Mouse (Mus musculus) midbrain, embryonic 15.5 days (tissue): ENCODE measurements around the gene Flna. TPM values are rescaled to one million over a fixed set of nuclear protein-coding genes. Genes with fewer than 3 reads are reported as not detected.

Experiments used
- microRNA-seq: library from miRNA; unstranded; fragments of <30 nt; microRNA quantifications from one replicate; pipeline ENCODE4, GENCODE M21; 2016
- polyA plus RNA-seq: library from polyadenylated mRNA; unstranded; fragments of >200 nt; fragmentation: Nextera tagmentation; extraction: Ambion mirVana; gene quantifications from 2 replicates; pipeline ENCODE4 v1.2.1, GENCODE M21; 2015

The Flna gene
- polyA plus RNA-seq, 1 experiment from 2014 or later = 92.6 TPM

Small RNA genes within 50 kb of the gene (microRNA-seq; reads per million reads assigned to microRNA genes)
- not detected for gene Mir7091

Other genes starting within 250 kb of the Flna start
- gene Irak1, start 225.9 kb downstream of the Flna start, polyA plus RNA-seq = 44.0 and 48.7 TPM in 2 replicates
- gene Opn1mw, start 122.4 kb downstream of the Flna start, polyA plus RNA-seq = not detected in 2 replicates
- gene Mecp2, start 114.5 kb downstream of the Flna start, polyA plus RNA-seq = 15.7 and 17.0 TPM in 2 replicates
- gene Tex28, start 82.0 kb downstream of the Flna start, polyA plus RNA-seq = not detected in 2 replicates
- 0.06 and 0.11 TPM in 2 replicates for gene Tktl1, start 72.6 kb downstream of the Flna start, polyA plus RNA-seq
- 16.0 and 17.7 TPM in 2 replicates for gene Emd, start 4.9 kb upstream of the Flna start, polyA plus RNA-seq
- gene Rpl10, start 21.0 kb upstream of the Flna start, polyA plus RNA-seq = 402 and 414 TPM in 2 replicates
- 86.8 and 90.3 TPM in 2 replicates for gene Taz, start 32.1 kb upstream of the Flna start, polyA plus RNA-seq
- gene Dnase1l1, start 32.5 kb upstream of the Flna start, polyA plus RNA-seq = 2.9 and 5.2 TPM in 2 replicates
- 308 and 309 TPM in 2 replicates for gene Atp6ap1, start 47.3 kb upstream of the Flna start, polyA plus RNA-seq
- 1,073 and 1,116 TPM in 2 replicates for gene Gdi1, start 55.2 kb upstream of the Flna start, polyA plus RNA-seq
- 59.9 and 62.2 TPM in 2 replicates for gene Fam50a, start 63.2 kb upstream of the Flna start, polyA plus RNA-seq
- 64.4 and 75.0 TPM in 2 replicates for gene Plxna3, start 79.2 kb upstream of the Flna start, polyA plus RNA-seq
- 59.8 and 62.3 TPM in 2 replicates for gene Lage3, start 103.8 kb upstream of the Flna start, polyA plus RNA-seq
- gene Ubl4a, start 123.4 kb upstream of the Flna start, polyA plus RNA-seq = 67.1 and 71.1 TPM in 2 replicates
- gene Slc10a3, start 123.5 kb upstream of the Flna start, polyA plus RNA-seq = 9.9 and 10.5 TPM in 2 replicates
- gene Fam3a, start 143.5 kb upstream of the Flna start, polyA plus RNA-seq = 36.2 and 38.3 TPM in 2 replicates
- gene Ikbkg, start 143.5 kb upstream of the Flna start, polyA plus RNA-seq = 15.2 and 16.0 TPM in 2 replicates
- gene G6pdx, start 179.4 kb upstream of the Flna start, polyA plus RNA-seq = 56.6 and 57.4 TPM in 2 replicates
- not detected in 2 replicates for gene Gm6880, start 231.6 kb upstream of the Flna start, polyA plus RNA-seq